Mouse (Mus musculus) granulocyte monocyte progenitor cell, adult 5-6 weeks (primary cell): ENCODE data around the gene Ect2. TPM values are rescaled to one million over a fixed set of nuclear protein-coding genes. Genes with fewer than 3 reads are reported as not detected.

Source experiments
- ATAC-seq: replicated peaks from 2 replicates; pipeline ENCODE4 v1.8.0; 2016; ENCODE audit warnings: mild to moderate bottlenecking, moderate TSS enrichment, inconsistent platforms; ENCODE audit not compliant: poor library complexity, severe bottlenecking
- total RNA-seq, 2 experiments: library from RNA; stranded (forward) in 1 of 2; stranded (reverse) in 1 of 2; fragments of 200-712, 200-1000 nt in 1 of 2; fragments of >200 nt in 1 of 2; fragmentation: Nextera tagmentation in 1 of 2; gene quantifications; 2 replicates each; pipeline ENCODE4 v1.2.3; 2014 to 2017

Ect2 gene
- 27.7 and 82.9 TPM in 2 replicates for total RNA-seq (2014; fragmentation: Nextera tagmentation)
- 61.2 and 75.8 TPM in 2 replicates for total RNA-seq (2017)

DNA sequence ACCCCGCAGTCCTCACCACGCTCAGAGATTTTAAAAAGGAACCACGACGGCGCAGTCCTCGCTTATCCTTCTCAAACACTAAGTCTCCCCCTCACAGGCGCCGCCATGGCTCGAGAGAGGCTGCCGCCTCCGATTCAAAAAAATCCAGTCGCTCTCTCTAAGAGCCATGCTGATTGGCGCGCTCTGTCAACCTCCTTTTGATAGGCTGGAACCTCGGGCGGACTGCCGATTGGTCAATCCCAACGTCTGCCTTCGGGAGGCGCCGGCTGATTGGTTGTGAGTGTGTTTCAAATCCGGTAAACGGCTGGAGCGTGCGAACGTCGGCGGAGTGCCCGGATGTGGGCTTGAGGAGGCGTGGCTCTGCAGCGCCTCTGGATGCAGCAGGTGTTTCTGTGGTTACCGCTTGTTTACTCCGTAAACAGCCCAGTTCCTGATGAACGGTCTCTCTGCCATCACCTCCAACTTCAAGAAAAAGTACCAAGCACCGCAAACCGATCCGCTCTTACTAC lies at the start of gene Ect2:
TSS of gene Ect2 (minus strand) at position 178 of the 509 bp plus-strand sequence.
- ATAC-seq = peak; percentile 92

DNA sequence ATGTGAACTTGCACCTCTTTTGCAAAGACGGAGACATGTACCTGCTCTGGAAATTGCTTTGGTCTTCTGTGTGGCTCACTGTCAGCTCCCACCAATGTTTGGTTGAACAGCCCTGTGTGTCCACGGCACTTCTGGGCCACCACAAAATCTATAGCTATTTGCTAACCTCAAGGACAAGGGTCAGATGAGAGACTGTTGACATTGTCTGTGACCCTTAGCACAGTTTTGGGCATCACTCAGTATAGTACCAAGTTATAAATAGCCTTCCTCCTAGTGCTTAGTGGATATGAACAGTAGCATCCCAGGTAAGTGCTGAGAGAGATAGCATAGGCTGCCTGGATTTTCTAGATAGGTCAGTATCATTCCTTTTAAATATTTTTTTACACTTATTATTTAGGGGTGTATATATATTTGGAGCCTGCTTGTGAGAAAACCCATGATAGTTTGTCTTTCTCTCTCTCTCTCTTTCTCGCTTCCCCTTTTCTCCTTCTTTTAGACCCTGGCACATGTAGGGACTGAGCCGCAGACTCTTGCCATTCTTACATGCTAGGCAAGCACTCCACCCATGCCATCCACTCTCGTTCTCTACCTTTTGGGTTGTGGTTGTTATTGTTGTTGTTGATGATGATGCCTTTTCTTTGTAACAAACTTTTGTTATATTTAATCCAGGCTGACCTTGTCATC lies 48.2 kb upstream of the Ect2 start:
- ATAC-seq = peak; percentile 67

DNA sequence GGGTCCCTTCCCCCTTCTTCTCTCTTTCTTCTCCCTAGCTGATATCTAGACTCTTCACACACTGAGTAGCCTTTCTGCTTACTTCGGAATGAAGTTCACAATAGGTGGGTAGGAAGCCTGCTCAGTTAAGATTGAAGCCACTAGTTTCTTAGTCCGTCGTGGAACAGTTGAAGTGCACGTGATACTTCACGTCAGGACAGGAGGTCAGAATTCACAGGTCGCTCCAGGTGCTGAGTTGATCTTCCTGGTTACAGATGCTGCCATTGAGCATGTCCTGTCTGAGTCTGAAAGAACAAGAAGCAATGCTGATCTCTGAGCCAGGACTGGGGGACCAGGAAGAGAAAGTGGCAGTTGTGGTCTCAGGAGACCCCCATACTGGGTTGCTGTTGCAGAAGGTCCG lies 45.4 kb upstream of the Ect2 start:
- no peak for ATAC-seq

DNA sequence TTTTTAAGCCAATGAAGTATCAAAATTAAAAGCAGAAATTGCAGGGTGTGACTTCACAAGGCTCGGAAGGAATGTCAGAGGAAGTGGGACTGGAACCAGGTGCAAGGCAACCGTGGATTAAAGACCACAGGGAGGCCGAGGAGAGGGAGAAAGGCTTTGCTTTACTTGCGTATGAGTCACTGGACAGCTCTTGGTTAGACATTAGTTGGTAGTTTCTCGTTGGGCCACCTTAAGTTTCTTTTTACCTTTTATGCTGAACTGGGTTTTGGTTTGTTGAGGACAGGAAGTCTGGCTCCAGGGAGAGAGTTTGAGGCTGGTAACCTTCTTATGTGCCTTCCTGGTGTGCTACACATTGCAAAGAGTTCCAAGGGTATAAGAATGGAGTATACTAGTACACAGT lies 44.1 kb upstream of the Ect2 start:
- ATAC-seq = no peak

DNA sequence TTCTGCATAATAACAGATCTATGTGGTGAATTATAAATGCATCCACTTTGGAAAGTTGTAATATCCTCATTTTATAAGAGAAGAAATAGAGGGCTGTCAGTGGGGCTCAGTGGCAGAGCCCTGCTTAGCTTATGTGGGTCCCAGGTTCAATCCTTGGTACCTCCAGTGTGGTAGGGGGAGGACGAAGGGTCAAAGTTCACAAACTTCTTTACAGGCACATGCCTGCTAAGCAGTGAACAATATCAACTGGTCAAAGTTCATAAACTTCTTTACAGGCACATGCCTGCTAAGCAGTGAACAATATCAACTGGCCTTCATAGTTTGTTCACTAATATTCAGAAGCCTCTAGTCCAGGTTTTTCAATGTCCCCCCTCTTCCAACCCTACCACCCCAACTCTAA lies 42.9 kb upstream of the Ect2 start:
- no peak for ATAC-seq

DNA sequence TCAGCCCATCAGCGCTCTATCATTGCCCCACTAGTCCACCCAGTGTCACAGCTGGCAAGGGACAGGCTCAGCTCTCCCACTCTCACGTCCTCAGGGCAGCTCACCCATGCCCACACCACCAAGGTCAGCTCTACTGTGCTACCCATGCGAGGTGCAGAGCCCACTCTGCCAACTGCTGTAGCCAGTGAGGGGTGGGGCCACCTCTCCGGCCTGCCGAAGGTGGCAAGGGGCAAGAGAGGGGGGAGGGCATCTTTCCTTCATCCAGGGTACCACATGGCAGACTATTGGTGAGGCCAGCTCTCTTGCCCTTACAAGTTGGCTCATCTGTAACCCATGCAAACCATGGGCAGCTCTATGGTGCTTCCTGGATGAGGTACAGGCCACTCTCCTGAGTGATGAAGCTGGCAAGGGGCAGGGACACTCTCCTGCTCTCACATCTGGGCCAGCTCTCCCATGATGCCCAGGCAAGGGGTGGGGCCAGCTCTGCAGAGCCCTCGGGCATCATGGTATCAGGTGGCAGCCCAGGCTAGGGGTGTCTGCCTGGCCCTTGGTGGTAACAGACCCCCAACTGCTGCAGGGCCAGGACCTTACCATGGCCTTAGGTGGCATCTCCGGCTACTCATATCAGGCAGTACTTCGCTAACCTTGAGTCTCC lies 42.0 kb upstream of the Ect2 start:
- no peak for ATAC-seq

DNA sequence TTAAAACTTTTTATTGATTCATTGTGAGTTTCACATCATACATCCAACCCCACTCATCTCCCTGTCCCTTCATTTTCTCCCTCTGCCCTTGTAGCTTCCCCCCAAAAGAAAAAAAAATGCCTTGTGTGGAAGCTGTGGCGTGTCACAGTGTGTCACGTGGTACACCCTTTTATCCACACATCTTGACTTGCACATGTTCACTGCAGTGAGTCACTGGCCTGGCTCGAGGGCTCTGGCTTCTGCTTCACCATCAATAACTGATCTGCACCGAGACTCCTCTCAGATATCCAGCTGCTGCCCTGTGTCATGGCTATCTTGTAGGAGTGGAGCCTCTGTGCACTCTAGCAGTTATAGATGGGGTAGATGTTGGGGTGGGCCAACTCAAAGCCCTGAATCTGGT lies 41.5 kb upstream of the Ect2 start:
- ATAC-seq = no peak

DNA sequence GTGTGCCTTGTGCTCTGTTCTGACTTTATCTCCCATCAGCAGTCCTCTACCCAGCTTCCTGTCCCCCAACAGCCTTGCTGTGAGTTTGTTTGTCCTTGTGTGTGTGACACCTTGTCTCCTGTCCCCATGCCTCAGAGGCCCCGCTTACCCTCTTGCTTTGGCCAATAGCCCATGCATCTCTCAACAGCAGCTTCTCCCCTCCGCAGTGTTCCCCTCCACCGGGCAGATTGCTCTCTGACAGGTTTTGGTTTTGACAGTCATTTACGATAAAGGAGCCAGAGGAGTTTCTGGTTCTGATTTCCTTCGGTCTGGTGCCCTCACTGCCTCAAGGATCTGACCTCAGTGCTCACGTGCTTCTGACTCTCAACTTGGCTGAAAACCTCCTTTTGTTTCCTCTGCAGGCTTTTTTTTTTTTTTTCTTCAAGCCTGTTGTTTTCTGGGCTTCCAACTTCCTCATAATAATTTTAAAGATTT lies 40.2 kb upstream of the Ect2 start:
- ATAC-seq = peak; percentile 48

DNA sequence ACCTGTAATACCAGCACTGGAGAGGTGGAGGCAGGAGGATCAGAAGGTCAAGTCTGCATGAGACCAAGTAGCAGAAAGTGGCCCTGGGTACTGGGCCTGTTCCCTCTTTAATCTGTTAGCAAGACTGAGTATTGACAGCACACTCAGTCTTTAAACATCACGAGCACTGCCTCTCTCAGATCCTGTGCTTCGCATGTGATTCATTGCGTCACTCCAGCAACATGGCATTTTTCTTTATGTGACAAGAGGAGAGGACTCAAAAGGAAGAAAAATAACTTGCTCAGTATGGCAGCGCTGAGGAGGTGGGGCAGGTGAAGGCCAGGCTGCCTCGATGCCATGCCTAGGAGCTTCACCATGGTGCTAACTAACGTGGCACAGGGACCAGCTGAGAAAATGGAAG lies 38.2 kb upstream of the Ect2 start:
- peak; percentile 38 for ATAC-seq

DNA sequence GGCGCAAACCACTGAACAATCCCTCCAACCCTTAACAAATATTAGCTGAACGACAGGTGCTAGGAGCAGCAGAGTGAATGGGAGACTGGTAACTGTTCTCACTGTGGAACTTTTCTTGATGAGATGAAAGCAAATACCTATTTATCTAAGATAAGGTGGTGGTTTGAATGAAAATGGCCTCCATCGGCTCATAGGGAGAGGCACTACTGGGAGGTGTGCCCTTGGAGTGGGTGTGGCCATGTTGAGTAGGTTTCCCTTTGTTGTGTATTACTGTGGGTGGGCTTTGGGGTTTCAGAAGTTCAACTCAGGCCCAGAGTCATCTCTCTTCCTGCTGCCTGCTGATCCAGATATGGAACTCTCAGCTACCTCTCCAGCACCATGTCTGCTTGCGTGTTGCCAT lies 37.2 kb upstream of the Ect2 start:
- no peak for ATAC-seq

DNA sequence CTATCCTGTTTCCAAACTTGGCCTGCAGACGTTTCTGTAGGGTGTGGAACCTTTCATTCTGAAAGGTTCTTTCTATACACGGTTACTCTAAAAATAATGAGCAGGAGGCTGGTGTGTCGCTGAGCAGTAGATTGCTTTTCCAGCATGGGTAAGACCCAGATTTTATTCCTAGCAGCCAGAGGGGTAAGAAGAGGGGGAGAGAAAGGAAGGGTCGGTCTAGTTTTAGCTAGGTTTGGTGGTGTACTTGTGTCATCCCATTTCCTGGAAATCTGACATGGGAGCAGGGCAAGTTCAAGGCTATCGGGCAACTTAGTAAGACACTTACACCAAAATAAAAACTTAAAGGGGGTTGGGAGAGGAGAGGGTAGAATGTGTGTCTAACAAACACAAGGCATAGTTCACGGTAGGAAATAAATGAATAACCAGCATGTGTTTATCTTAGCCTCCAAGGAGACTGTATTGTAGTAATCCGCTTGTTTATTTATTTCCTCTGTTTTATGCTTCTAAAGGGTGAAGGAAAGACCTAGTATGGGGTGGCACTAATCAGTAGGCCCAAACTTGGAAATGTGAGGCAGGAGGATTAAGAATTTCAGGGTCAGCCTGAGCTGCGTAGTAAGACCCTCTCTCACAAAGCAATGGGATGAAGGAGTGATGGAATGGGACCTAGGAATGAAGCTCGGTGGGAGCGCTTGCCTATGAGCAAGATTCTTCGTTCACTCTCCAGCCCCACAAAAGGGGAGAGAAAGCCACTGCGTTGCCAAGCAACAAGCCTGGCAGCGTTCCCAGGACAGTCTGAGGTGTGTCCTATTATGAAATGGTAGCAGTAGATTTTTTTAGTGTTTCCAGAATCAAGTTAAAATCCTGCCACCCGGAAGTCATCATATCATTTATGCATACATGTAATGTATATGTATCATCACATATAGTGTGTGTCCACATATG lies 35.9 kb upstream of the Ect2 start:
- peak; percentile 12; the same call in 1 of the 2 replicates for ATAC-seq

DNA sequence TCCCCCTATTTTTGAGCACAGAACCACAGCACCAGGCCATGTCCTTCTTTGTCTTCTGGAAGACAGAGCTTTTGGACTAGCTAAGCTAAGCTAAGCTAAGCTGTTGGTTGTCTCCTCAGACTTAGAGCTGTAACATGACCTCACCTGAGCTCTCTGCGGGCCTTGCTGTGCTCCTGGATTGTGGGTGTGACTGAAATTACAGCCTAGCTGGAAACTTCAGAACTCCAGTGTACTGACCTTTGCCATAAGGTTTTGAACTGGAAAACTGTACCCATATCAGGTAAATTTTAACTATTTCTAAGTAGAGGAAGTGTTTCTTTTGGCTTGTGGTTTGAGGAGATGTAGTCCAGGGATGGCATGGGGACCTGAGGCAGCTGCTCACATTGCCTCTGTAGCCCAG lies 34.7 kb upstream of the Ect2 start:
- no peak for ATAC-seq

DNA sequence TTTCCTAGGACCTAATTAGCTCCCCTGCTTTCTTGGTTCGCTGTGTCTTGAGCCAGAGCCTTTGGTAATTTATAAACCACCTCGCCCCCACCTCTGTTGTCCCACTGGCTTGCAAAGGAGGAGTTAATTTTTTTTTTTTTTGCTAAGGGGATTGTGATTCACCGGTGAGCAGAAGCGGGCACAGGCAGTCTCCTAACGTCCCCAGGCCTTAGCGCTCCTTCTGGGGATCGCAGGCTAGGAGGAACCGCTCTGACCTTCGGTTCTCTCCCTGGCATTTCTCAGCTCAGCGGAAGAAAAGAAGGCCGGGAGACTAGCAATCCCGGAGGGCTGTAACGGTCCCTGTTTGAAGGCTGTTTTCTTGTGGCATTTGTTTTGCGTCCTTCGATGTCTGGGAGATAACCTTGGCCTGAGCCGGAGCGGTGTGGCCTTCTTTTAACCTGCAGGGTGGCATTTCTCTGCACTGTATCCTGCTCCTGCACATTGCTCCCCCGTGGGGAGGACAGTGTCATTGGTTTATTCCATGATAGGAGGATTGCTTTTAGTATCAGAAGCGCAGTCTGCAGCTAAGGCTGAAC lies 30.0 kb upstream of the Ect2 start:
- peak; percentile 16 for ATAC-seq

DNA sequence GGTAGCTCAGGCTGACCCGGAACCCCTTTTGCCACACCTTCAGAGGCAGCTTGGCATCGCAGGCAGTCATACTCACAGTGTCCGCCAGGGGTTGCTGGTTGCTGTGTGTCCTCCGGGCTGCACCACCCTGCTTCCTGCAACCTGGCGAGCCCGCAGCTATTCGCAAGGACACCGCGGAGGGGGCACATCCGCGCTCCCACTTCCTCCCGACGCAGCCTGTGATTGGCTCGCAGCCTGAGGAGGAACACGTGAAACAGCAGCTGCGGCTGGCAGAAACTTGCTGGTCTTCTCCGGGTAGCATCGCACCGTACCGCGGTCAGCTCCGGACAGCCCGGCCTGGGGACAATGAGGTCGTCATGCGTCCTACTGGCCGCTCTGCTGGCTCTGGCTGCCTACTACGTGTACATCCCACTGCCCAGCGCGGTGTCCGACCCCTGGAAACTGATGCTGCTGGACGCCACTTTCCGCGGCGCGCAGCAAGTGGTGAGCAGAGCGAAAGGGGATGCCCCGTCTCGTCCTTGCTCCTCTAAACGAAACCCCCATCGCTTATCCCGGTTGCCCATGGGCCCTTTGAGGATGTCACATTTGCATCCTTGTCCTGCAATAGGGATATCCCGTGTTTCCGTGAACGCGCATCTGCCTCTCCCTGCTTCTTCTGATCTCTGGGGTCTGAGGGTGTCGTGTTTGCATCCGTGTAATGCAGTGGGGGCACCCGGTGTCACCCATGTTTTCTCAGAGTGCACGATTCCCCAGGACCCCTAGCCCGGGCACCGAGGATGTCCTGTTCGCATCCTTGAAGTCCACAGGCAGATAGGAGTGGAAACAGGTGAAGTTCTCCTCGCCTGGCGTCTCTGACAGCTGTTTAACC lies 29.3 kb upstream of the Ect2 start, which contains the start of gene Nceh1:
TSS of gene Nceh1 (plus strand) at position 233 of the 868 bp plus-strand sequence.
- peak; percentile 97 for ATAC-seq

DNA sequence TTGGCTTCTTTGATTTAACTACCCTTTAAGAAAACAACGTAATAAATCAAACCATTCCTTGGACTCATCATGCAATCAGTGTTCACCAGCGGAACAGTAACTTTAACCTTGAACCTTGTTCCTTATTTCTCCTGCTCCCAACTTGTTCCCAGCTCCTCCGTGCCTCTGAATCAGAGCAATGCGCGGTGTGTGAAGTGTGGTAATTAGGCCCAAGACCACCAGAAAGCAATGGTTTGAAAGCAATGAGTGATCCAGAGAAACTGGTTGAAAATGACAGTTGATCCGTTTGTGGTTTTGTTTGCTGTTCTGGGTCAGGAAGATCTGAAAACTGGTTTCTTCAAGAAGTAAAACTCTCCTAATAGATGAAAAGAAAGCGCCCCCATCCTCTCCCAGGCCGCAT lies 26.0 kb upstream of the Ect2 start:
- no peak for ATAC-seq

DNA sequence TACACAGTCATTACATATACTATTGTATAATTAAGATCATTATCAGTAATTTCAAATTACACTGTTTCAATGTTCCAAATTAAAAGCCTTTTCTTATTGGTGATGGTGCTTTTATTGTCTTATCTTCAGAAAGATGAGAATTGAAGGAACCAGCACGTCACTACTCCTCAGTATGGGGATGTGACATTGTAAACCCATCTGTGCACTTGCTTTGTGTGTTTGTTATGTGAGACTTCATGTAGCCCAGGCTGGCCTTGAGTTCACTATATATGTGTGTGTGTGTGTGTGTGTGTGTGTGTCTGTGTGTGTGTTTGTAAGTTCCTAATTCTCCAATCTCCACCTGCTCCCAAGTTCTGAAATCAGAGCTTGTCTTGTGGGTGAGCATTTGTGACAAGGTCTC lies 16.6 kb upstream of the Ect2 start:
- ATAC-seq = no peak

DNA sequence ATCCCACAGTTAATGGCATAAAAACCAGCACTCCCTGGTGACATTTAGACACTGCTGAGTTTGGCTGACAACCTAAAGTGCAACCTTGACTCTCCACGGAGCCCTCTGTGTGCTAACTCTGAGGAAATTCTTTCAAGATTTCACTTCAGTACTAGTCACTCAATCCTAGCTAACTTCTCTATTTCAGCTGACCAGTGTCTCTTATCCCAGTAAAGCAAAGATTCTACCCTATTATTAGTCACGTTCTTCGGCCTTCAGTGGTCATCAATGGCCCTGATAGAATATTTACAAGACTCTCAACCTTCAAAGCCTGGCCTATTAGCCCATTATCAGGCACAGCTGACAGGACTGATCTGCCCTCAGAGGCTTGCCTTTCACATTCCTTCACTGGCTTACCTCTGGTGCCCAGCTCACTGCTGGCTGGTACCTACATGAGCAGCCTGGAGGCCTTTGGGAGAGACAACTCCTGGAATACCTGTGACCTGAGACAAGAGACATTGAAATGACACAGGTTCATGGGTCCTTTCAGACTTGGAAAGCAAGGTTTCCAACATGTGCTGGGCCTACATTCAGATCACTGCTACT lies 11.9 kb upstream of the Ect2 start:
- no peak for ATAC-seq

DNA sequence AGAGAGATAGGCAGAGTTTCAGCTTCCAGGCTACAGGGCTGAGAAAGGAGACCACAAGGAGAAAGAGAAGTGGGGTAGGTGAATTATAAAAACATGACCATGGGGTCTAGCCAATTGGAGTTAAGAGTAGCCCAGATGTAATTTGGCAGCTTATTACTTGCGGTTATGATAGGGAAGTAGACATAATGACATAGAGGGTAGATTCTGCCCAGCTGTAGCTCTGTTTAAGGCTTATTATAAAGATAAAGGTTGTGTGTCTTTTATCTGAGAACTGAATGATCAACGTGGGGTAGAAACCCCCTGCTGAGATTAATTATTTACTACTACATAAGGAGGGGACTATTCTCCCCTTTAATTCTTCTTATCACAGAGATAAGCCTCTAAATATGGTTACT lies 8.7 kb upstream of the Ect2 start:
- ATAC-seq = peak; percentile 69
